Mouse (Mus musculus) embryonic facial prominence, embryonic 13.5 days (tissue): Measurements from ENCODE around the gene Tmod3. TPM values are rescaled to one million over a fixed set of nuclear protein-coding genes. Genes with fewer than 3 reads are reported as not detected.

Source experiments
- ATAC-seq: fragments of 200-750 bp; cut with Nextera tagmentation; 2 replicates; pipeline ENCODE4 v1.8.0; 2017; ENCODE audit warnings: low read depth; ENCODE audit not compliant: insufficient number of reproducible peaks, insufficient read depth, low FRiP score, low TSS enrichment
- H3K27ac ChIP-seq: fragments of 300-500 bp; sonication (generic); 2 replicates; pipeline ENCODE4 v1.5.1; 2015; ENCODE audit warnings: moderate library complexity, mild to moderate bottlenecking, inconsistent platforms
- H3K27me3 ChIP-seq: fragments of 300-500 bp; sonication (generic); 2 replicates; pipeline ENCODE4 v1.6.1; 2015; ENCODE audit warnings: mild to moderate bottlenecking, inconsistent platforms
- H3K36me3 ChIP-seq: fragments of 300-500 bp; sonication (generic); 2 replicates; pipeline ENCODE4 v1.6.1; 2015; ENCODE audit warnings: mild to moderate bottlenecking, inconsistent platforms
- H3K4me1 ChIP-seq: fragments of 300-500 bp; sonication (generic); 2 replicates; pipeline ENCODE4 v1.6.1; 2015; ENCODE audit warnings: inconsistent platforms
- H3K4me2 ChIP-seq: fragments of 300-500 bp; sonication (generic); 2 replicates; pipeline ENCODE4 v1.6.1; 2015; ENCODE audit warnings: moderate library complexity, mild to moderate bottlenecking, inconsistent platforms
- H3K4me3 ChIP-seq: fragments of 300-500 bp; sonication (generic); 2 replicates; pipeline ENCODE4 v1.5.1; 2015; ENCODE audit warnings: mild to moderate bottlenecking, inconsistent platforms
- H3K9ac ChIP-seq: fragments of 300-500 bp; sonication (generic); 2 replicates; pipeline ENCODE4 v1.6.1; 2015; ENCODE audit warnings: mild to moderate bottlenecking, inconsistent platforms
- H3K9me3 ChIP-seq: fragments of 300-500 bp; sonication (generic); 2 replicates; pipeline ENCODE4 v1.6.1; 2016; ENCODE audit warnings: inconsistent platforms
- WGBS: fragments of 180-500 bp; shearing (Covaris S2); methylation state at CpG from one replicate; pipeline ENCODE4 v1.1.7; 2015; ENCODE audit warnings: mixed read lengths; 5-methylcytosine and 5-hydroxymethylcytosine counted together
- polyA plus RNA-seq: library from polyadenylated mRNA; unstranded; fragments of >200 nt; fragmentation: Nextera tagmentation; extraction: Ambion mirVana; gene quantifications from 2 replicates; pipeline ENCODE4 v1.2.1, GENCODE M21; 2015

Gene Tmod3
- polyA plus RNA-seq, 1 experiment from 2014 or later: 110 TPM

- Histone ChIP-seq H3K9ac (no peak overlapping the region), H3K4me3 (no peak overlapping the region), H3K36me3 (peaks cover 34% of the 10 kb centered on the region), H3K4me2 (no peak overlapping the region), H3K4me1 (no peaks in the 10 kb centered on the region), H3K27ac (no peak overlapping the region), H3K9me3 (no peaks in the 10 kb centered on the region), H3K27me3 (no peaks in the 10 kb centered on the region)
- 84% methylated on average over 13 of the region's 13 CpGs for WGBS
- ATAC-seq: no peak
Observed at GRCm38 (mm10) chr9:75527368-75528059, 31.9 kb downstream of the Tmod3 start.

GRCm38 (mm10) chr9:75523646-75524045 lies 35.8 kb downstream of the Tmod3 start:
- H3K9ac ChIP-seq: no peak overlapping the region
- H3K4me2 ChIP-seq: no peak overlapping the region
- no peaks in the 10 kb centered on the region for H3K4me1 ChIP-seq
- WGBS: 53% methylated on average over 6 of the region's 6 CpGs
- peaks cover 24% of the 10 kb centered on the region for H3K36me3 ChIP-seq
- no peak for ATAC-seq
- H3K9me3 ChIP-seq: no peaks in the 10 kb centered on the region
- H3K4me3 ChIP-seq: no peak overlapping the region
- no peaks in the 10 kb centered on the region for H3K27me3 ChIP-seq
- H3K27ac ChIP-seq: no peak overlapping the region

- Histone ChIP-seq H3K27me3 (no peaks in the 10 kb centered on the region), H3K4me3 (no peak overlapping the region), H3K9ac (no peak overlapping the region), H3K4me2 (no peak overlapping the region), H3K4me1 (no peaks in the 10 kb centered on the region), H3K9me3 (no peaks in the 10 kb centered on the region), H3K27ac (no peak overlapping the region), H3K36me3 (peaks cover 10% of the 10 kb centered on the region)
- ATAC-seq: no peak
- WGBS: 76% methylated on average over 2 of the region's 2 CpGs
Observed at GRCm38 (mm10) chr9:75522217-75522616, 37.2 kb downstream of the Tmod3 start.

- H3K4me3 ChIP-seq: no peak overlapping the region
- no peak overlapping the region for H3K27ac ChIP-seq
- 55% methylated on average over 4 of the region's 4 CpGs for WGBS
- no peaks in the 10 kb centered on the region for H3K9me3 ChIP-seq
- no peak overlapping the region for H3K9ac ChIP-seq
- H3K27me3 ChIP-seq: no peaks in the 10 kb centered on the region
- no peak for ATAC-seq
- H3K4me2 ChIP-seq: no peak overlapping the region
- H3K4me1 ChIP-seq: no peaks in the 10 kb centered on the region
- H3K36me3 ChIP-seq: peaks cover 10% of the 10 kb centered on the region
Observed at GRCm38 (mm10) chr9:75521788-75522187, 37.7 kb downstream of the Tmod3 start.

- Histone ChIP-seq H3K9ac (no peak overlapping the region), H3K27ac (no peak overlapping the region), H3K9me3 (no peaks in the 10 kb centered on the region), H3K27me3 (no peaks in the 10 kb centered on the region), H3K36me3 (peaks cover 13% of the 10 kb centered on the region), H3K4me1 (no peaks in the 10 kb centered on the region), H3K4me3 (no peak overlapping the region), H3K4me2 (no peak overlapping the region)
- WGBS: 94% methylated on average over 8 of the region's 8 CpGs
- ATAC-seq: no peak
Observed at GRCm38 (mm10) chr9:75520940-75521339, 38.5 kb downstream of the Tmod3 start.

GRCm38 (mm10) chr9:75517751-75518150 lies 41.7 kb downstream of the Tmod3 start:
- 52% methylated on average over 3 of the region's 3 CpGs for WGBS
- no peak for ATAC-seq
- Histone ChIP-seq H3K36me3 (peaks cover 31% of the 10 kb centered on the region), H3K4me3 (no peak overlapping the region), H3K9ac (no peak overlapping the region), H3K9me3 (no peaks in the 10 kb centered on the region), H3K4me2 (no peak overlapping the region), H3K27me3 (no peaks in the 10 kb centered on the region), H3K27ac (no peak overlapping the region), H3K4me1 (no peaks in the 10 kb centered on the region)

- Histone ChIP-seq H3K27me3 (no peaks in the 10 kb centered on the region), H3K36me3 (peaks cover 26% of the 10 kb centered on the region), H3K4me3 (no peak overlapping the region), H3K4me1 (no peaks in the 10 kb centered on the region), H3K9me3 (no peaks in the 10 kb centered on the region), H3K4me2 (no peak overlapping the region), H3K9ac (no peak overlapping the region), H3K27ac (no peak overlapping the region)
- ATAC-seq: no peak
- 62% methylated on average over 12 of the region's 12 CpGs for WGBS
Observed at GRCm38 (mm10) chr9:75515464-75516113, 43.9 kb downstream of the Tmod3 start.

- no peak overlapping the region for H3K27ac ChIP-seq
- ATAC-seq: no peak
- no peaks in the 10 kb centered on the region for H3K9me3 ChIP-seq
- peaks cover 61% of the 10 kb centered on the region for H3K36me3 ChIP-seq
- H3K4me3 ChIP-seq: no peak overlapping the region
- H3K4me2 ChIP-seq: no peak overlapping the region
- no peaks in the 10 kb centered on the region for H3K4me1 ChIP-seq
- no peak overlapping the region for H3K9ac ChIP-seq
- H3K27me3 ChIP-seq: no peaks in the 10 kb centered on the region
- 85% methylated on average over 8 of the region's 8 CpGs for WGBS
Observed at GRCm38 (mm10) chr9:75511236-75511939, 48.1 kb downstream of the Tmod3 start.

- 93% methylated on average over 6 of the region's 6 CpGs for WGBS
- Histone ChIP-seq H3K27me3 (no peaks in the 10 kb centered on the region), H3K27ac (no peak overlapping the region), H3K36me3 (peaks cover 78% of the 10 kb centered on the region), H3K4me3 (no peak overlapping the region), H3K9ac (no peak overlapping the region), H3K4me2 (no peak overlapping the region), H3K4me1 (no peaks in the 10 kb centered on the region), H3K9me3 (no peaks in the 10 kb centered on the region)
- ATAC-seq: no peak
Observed at GRCm38 (mm10) chr9:75504311-75504710, 55.1 kb downstream of the Tmod3 start.

GRCm38 (mm10) chr9:75498571-75498970 lies 60.9 kb downstream of the Tmod3 start:
- Histone ChIP-seq H3K4me2 (no peak overlapping the region), H3K9me3 (no peaks in the 10 kb centered on the region), H3K27ac (no peak overlapping the region), H3K4me1 (no peaks in the 10 kb centered on the region), H3K27me3 (no peaks in the 10 kb centered on the region), H3K4me3 (no peak overlapping the region), H3K36me3 (peaks cover 49% of the 10 kb centered on the region), H3K9ac (no peak overlapping the region)
- 93% methylated on average over 7 of the region's 7 CpGs for WGBS
- ATAC-seq: no peak

- Histone ChIP-seq H3K36me3 (peaks cover 25% of the 10 kb centered on the region), H3K4me1 (no peaks in the 10 kb centered on the region), H3K9ac (no peak overlapping the region), H3K9me3 (no peaks in the 10 kb centered on the region), H3K27ac (no peak overlapping the region), H3K4me2 (no peak overlapping the region), H3K4me3 (no peak overlapping the region), H3K27me3 (no peaks in the 10 kb centered on the region)
- no peak for ATAC-seq
- WGBS: 60% methylated on average over 10 of the region's 10 CpGs
Observed at GRCm38 (mm10) chr9:75495945-75496344, 63.5 kb downstream of the Tmod3 start.
